In the genomic region with DNA sequence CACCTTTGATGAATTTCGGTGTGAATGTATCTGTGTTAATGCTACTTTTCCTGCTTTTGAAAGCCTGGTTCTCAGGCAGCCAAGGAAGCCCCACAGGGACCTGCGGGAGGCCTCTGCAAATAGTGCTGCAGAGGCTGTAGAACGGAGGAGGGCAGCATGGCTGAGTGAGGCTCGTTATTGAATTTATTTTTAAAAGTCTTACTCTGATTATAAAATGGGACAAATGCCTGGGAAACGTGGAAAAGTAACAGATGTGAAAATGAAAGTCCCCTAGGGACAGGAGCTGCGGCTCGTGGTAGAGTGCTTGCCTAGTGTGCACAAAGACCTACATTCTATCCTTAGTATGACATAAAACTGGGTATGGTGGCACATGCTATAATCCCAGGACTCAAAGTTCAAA, we compare ENCODE assay signal across 27 mouse cellular contexts. TPM values are rescaled to one million over a fixed set of nuclear protein-coding genes. Genes with fewer than 3 reads are reported as not detected.
A peak's percentile ranks its signal among the peaks of the same experiment; 100 is the strongest.
DNase-seq lines count a peak whose midpoint lies in the region; ATAC-seq and TF ChIP-seq lines count a peak whose summit lies in the region.
"Had no signal": no experiment of that assay in that cellular context is flagged by ENCODE, and none has a peak within 500 bp of the region (broad histone marks: within the 10 kb centered on the region; RNA-seq: fewer than 3 reads in every experiment).

No protein-coding gene starts in this region.

- WGBS in limb, embryonic 13.5 days = 28% methylated on average over 7 of the region's 7 CpGs
- 65% methylated on average over 7 of the region's 7 CpGs for WGBS in limb, embryonic 10.5 days
- 25% methylated on average over 7 of the region's 7 CpGs for WGBS in limb, embryonic 14.5 days
- WGBS in hindbrain, embryonic 10.5 days = 63% methylated on average over 7 of the region's 7 CpGs
- WGBS in forebrain, embryonic 12.5 days = 62% methylated on average over 7 of the region's 7 CpGs

- no peak overlapping the region for H3K27ac ChIP-seq in limb, embryonic 13.5 days
- no peak overlapping the region for H3K27ac ChIP-seq in limb, embryonic 10.5 days
- no peak overlapping the region for H3K27ac ChIP-seq in limb, embryonic 14.5 days (replicated peaks; ENCODE audit: low read depth, low read length)
- no peak overlapping the region for H3K27ac ChIP-seq in hindbrain, embryonic 10.5 days
- no peak overlapping the region for H3K27ac ChIP-seq in forebrain, embryonic 12.5 days
- H3K27ac ChIP-seq: hindbrain, embryonic 14.5 days; liver, embryonic 14.5 days; lung, embryonic 15.5 days; midbrain, embryonic 10.5 days; midbrain, embryonic 15.5 days; neural tube, embryonic 15.5 days; stomach, embryonic 15.5 days had no signal

- H3K27me3 ChIP-seq in limb, embryonic 13.5 days = no peaks in the 10 kb centered on the region
- H3K27me3 ChIP-seq in limb, embryonic 10.5 days (ENCODE audit: low read depth, poor library complexity, severe bottlenecking) = no peaks in the 10 kb centered on the region
- no peaks in the 10 kb centered on the region for H3K27me3 ChIP-seq in limb, embryonic 14.5 days (ENCODE audit: control insufficient read depth, insufficient read depth, low read length)
- H3K27me3 ChIP-seq in hindbrain, embryonic 10.5 days (ENCODE audit: insufficient read depth, poor library complexity, severe bottlenecking) = no peaks in the 10 kb centered on the region
- H3K27me3 ChIP-seq in forebrain, embryonic 12.5 days = no peaks in the 10 kb centered on the region
- H3K27me3 ChIP-seq: lung, embryonic 15.5 days; midbrain, embryonic 15.5 days; neural tube, embryonic 15.5 days; Patski; stomach, embryonic 15.5 days had no signal

- TF ChIP-seq POLR2A in limb, embryonic 14.5 days (IDR thresholded peaks at IDR 0.05; ENCODE audit: borderline replicate concordance, extremely low read depth, insufficient read depth, insufficient read length) = no peak

- H3K9ac ChIP-seq in limb, embryonic 13.5 days = no peak overlapping the region
- H3K9ac ChIP-seq in limb, embryonic 14.5 days (ENCODE audit: low read depth, low read length, severe bottlenecking) = no peak overlapping the region
- H3K9ac ChIP-seq in forebrain, embryonic 12.5 days = no peak overlapping the region
- H3K9ac ChIP-seq: hindbrain, embryonic 14.5 days; liver, embryonic 14.5 days; lung, embryonic 15.5 days; midbrain, embryonic 15.5 days; neural tube, embryonic 15.5 days; stomach, embryonic 15.5 days had no signal

- no peaks in the 10 kb centered on the region for H3K36me3 ChIP-seq in limb, embryonic 13.5 days
- H3K36me3 ChIP-seq in limb, embryonic 10.5 days = no peaks in the 10 kb centered on the region
- no peaks in the 10 kb centered on the region for H3K36me3 ChIP-seq in limb, embryonic 14.5 days (ENCODE audit: control insufficient read depth, insufficient read depth, low read length)
- H3K36me3 ChIP-seq in hindbrain, embryonic 10.5 days = no peaks in the 10 kb centered on the region
- no peaks in the 10 kb centered on the region for H3K36me3 ChIP-seq in forebrain, embryonic 12.5 days (replicated peaks)
- H3K36me3 ChIP-seq: lung, embryonic 15.5 days; midbrain, embryonic 10.5 days; midbrain, embryonic 15.5 days; neural tube, embryonic 15.5 days; stomach, embryonic 15.5 days had no signal

- DNase-seq in frontal cortex, adult 2 months (ENCODE audit: extremely low spot score in 1 of 2, low spot score in 1 of 2) = peak; percentile 50 to 65
- DNase-seq in frontal cortex, postnatal 14 days (ENCODE audit: low spot score in 2 of 2) = no peak
- DNase-seq in limb, embryonic 10.5 days (ENCODE audit: low spot score) = no peak
- no peak for DNase-seq in limb, embryonic 14.5 days (ENCODE audit: low spot score)
- DNase-seq in telencephalon, adult 2 months (ENCODE audit: low read depth, low spot score) = peak; percentile 74
- DNase-seq in hindbrain, embryonic 10.5 days (ENCODE audit: low spot score) = no peak
- DNase-seq: adrenal gland, postnatal 14 days; cerebellum, adult 11-12 months; cerebellum, postnatal 10 days; gastrocnemius, postnatal 14 days; heart, postnatal 36 days; kidney, adult 11 months; kidney, postnatal 14 days; liver; retina, postnatal 1 day; thymus, postnatal 25 days had no signal

- H3K4me3 ChIP-seq in limb, embryonic 13.5 days = no peak overlapping the region
- H3K4me3 ChIP-seq in limb, embryonic 10.5 days = no peak overlapping the region
- H3K4me3 ChIP-seq in limb, embryonic 14.5 days (replicated peaks; ENCODE audit: low read length) = no peak overlapping the region
- H3K4me3 ChIP-seq in hindbrain, embryonic 10.5 days = no peak overlapping the region
- H3K4me3 ChIP-seq in forebrain, embryonic 12.5 days (replicated peaks) = no peak overlapping the region
- H3K4me3 ChIP-seq: lung, embryonic 15.5 days; midbrain, embryonic 10.5 days; midbrain, embryonic 15.5 days; neural tube, embryonic 15.5 days; stomach, embryonic 15.5 days had no signal

- H3K4me1 ChIP-seq in limb, embryonic 13.5 days = peaks cover 5% of the 10 kb centered on the region; the same call in 1 of the 2 replicates
- no peaks in the 10 kb centered on the region for H3K4me1 ChIP-seq in limb, embryonic 10.5 days
- no peaks in the 10 kb centered on the region for H3K4me1 ChIP-seq in limb, embryonic 14.5 days (ENCODE audit: control insufficient read depth, insufficient read depth, low read length)
- H3K4me1 ChIP-seq in hindbrain, embryonic 10.5 days (replicated peaks) = no peaks in the 10 kb centered on the region
- H3K4me1 ChIP-seq in forebrain, embryonic 12.5 days = no peaks in the 10 kb centered on the region
- H3K4me1 ChIP-seq: lung, embryonic 15.5 days; midbrain, embryonic 10.5 days; midbrain, embryonic 15.5 days; neural tube, embryonic 15.5 days; stomach, embryonic 15.5 days had no signal

- no peak overlapping the region for H3K4me2 ChIP-seq in limb, embryonic 13.5 days (replicated peaks)
- no peak overlapping the region for H3K4me2 ChIP-seq in limb, embryonic 14.5 days (replicated peaks; ENCODE audit: low read depth, low read length, severe bottlenecking)
- no peak overlapping the region for H3K4me2 ChIP-seq in forebrain, embryonic 12.5 days
- H3K4me2 ChIP-seq: hindbrain, embryonic 14.5 days; lung, embryonic 15.5 days; midbrain, embryonic 15.5 days; neural tube, embryonic 15.5 days; stomach, embryonic 15.5 days had no signal

- peak; percentile 40; the same call in 1 of the 2 replicates for ATAC-seq in limb, embryonic 13.5 days (ENCODE audit: low FRiP score, low read depth)
- 0 out of 2 replicates have a peak, but pooled peaks have one; percentile 37 for ATAC-seq in limb, embryonic 14.5 days (ENCODE audit: low FRiP score, low read depth)
- ATAC-seq in forebrain, embryonic 12.5 days (ENCODE audit: low FRiP score) = no peak
- ATAC-seq: forebrain, embryonic 14.5 days; midbrain, embryonic 15.5 days; Patski had no signal

- peaks cover 16% of the 10 kb centered on the region for H3K9me3 ChIP-seq in limb, embryonic 13.5 days
- no peaks in the 10 kb centered on the region for H3K9me3 ChIP-seq in limb, embryonic 10.5 days (replicated peaks)
- H3K9me3 ChIP-seq in limb, embryonic 14.5 days (ENCODE audit: control insufficient read depth, low read length) = peaks cover 8% of the 10 kb centered on the region; the same call in 1 of the 2 replicates
- peaks cover 8% of the 10 kb centered on the region; the same call in 1 of the 2 replicates for H3K9me3 ChIP-seq in hindbrain, embryonic 10.5 days
- H3K9me3 ChIP-seq in forebrain, embryonic 12.5 days = no peaks in the 10 kb centered on the region; the same call in 1 of the 2 replicates
- H3K9me3 ChIP-seq: lung, embryonic 15.5 days; midbrain, embryonic 10.5 days; neural tube, embryonic 15.5 days; stomach, embryonic 15.5 days had no signal

RNA-seq across cellular contexts. Expression of gene Dusp5, which starts 59.7 kb away (rescaled TPM):
- polyA plus RNA-seq in frontal cortex, adult 2 months (2012; rRNA removed) = 20.1 and 31.8 TPM in 2 replicates
- 2.1 and 2.6 TPM in 2 replicates for polyA plus RNA-seq in limb, embryonic 13.5 days (2015; fragmentation: Nextera tagmentation; extraction: Ambion mirVana)
- polyA plus RNA-seq in limb, embryonic 10.5 days (2016; fragmentation: Nextera tagmentation; extraction: Ambion mirVana) = 6.4 and 8.9 TPM in 2 replicates
- 1.9 and 2.7 TPM in 2 replicates for polyA plus RNA-seq in limb, embryonic 14.5 days (2012; rRNA removed)
- 1.1 and 2.2 TPM in 2 replicates for polyA plus RNA-seq in limb, embryonic 14.5 days (2014; fragmentation: Nextera tagmentation; extraction: Ambion mirVana)
- polyA plus RNA-seq in hindbrain, embryonic 10.5 days (2016; fragmentation: Nextera tagmentation; extraction: Ambion mirVana) = 3.8 and 4.7 TPM in 2 replicates
- polyA plus RNA-seq in forebrain, embryonic 12.5 days (2016; fragmentation: Nextera tagmentation; extraction: Ambion mirVana) = 2.8 and 3.0 TPM in 2 replicates

Comparison
In these comparisons a context has a peak if more than half of its experiments do, and no peak if none do; other contexts are left out.
1. DNase-seq: peak in frontal cortex, adult 2 months (2 of 2) and telencephalon, adult 2 months (single experiment); none in frontal cortex, postnatal 14 days (0 of 2), limb, embryonic 10.5 days (single experiment), limb, embryonic 14.5 days (single experiment) and hindbrain, embryonic 10.5 days (single experiment).